ENCODE assay signal across 24 mouse cellular contexts in genomic region chr13:23483153-23483552, GRCm38 (mm10). TPM values are rescaled to one million over a fixed set of nuclear protein-coding genes. Genes with fewer than 3 reads are reported as not detected.
DNase-seq lines count a peak whose midpoint lies in the region; ATAC-seq and TF ChIP-seq lines count a peak whose summit lies in the region.
"Had no signal": no experiment of that assay in that cellular context is flagged by ENCODE, and none has a peak within 500 bp of the region (broad histone marks: within the 10 kb centered on the region; RNA-seq: fewer than 3 reads in every experiment).

No protein-coding gene starts in this region.

- no peak overlapping the region for H3K9ac ChIP-seq in CH12.LX (ENCODE audit: insufficient read depth, low read depth)
- H3K9ac ChIP-seq: embryonic facial prominence, embryonic 12.5 days; forebrain, embryonic 13.5 days; forebrain, embryonic 15.5 days; forebrain, postnatal 0 days had no signal

- dilution Hi-C loops in CH12.LX (cut with MboI; ENCODE audit: extremely low pct_ligation_motif_present, extremely low pct_unique_long_range_greater_than_20kb, low sequenced_read_pairs) = no loop called here

- no peak overlapping the region for H3K27ac ChIP-seq in CH12.LX (ENCODE audit: insufficient read depth, low read depth)
- no peak overlapping the region for H3K27ac ChIP-seq in thymus, adult 2 months (ENCODE audit: control insufficient read depth, insufficient read depth, low read length)
- H3K27ac ChIP-seq: embryonic facial prominence, embryonic 10.5 days; embryonic facial prominence, embryonic 12.5 days; forebrain, embryonic 13.5 days; forebrain, embryonic 15.5 days had no signal

- H3K4me3 ChIP-seq in CH12.LX (replicated peaks in 1 of 3; ENCODE audit: low read depth in 2 of 3, low read length in 2 of 3, poor library complexity in 1 of 3) = no peak overlapping the region
- H3K4me3 ChIP-seq in thymus, adult 2 months (ENCODE audit: control insufficient read depth, insufficient read depth, low read length) = no peak overlapping the region
- H3K4me3 ChIP-seq: embryonic facial prominence, embryonic 10.5 days; embryonic facial prominence, embryonic 12.5 days; forebrain, embryonic 13.5 days; forebrain, embryonic 15.5 days had no signal

- H3K36me3 ChIP-seq in CH12.LX (replicated peaks in 1 of 2; ENCODE audit: control insufficient read depth in 1 of 2, insufficient read depth in 1 of 2, low read length in 1 of 2) = peaks cover 7 to 58% of the 10 kb centered on the region in 2 experiments
- H3K36me3 ChIP-seq in thymus, adult 2 months (ENCODE audit: control insufficient read depth, insufficient read depth, low read length) = no peaks in the 10 kb centered on the region
- H3K36me3 ChIP-seq: embryonic facial prominence, embryonic 10.5 days; embryonic facial prominence, embryonic 12.5 days; forebrain, embryonic 15.5 days had no signal

- peak; percentile 27 for DNase-seq in A20 (ENCODE audit: low read depth, low spot score)
- peak; percentile 33 for DNase-seq in CH12.LX (ENCODE audit: extremely low read depth)
- DNase-seq in right cerebral cortex, adult 2 months (ENCODE audit: low spot score in 2 of 2) = no peak
- no peak for DNase-seq in kidney, postnatal 25 days
- DNase-seq in thymus, adult 2 months = no peak
- DNase-seq: adrenal gland, adult 8-10 months; adrenal gland, postnatal 14 days; adrenal gland, postnatal 36 days; B cell, adult 2 months; cerebellum, adult 11-12 months; cerebellum, adult 2 months; cerebellum, adult 9-10 months; cerebellum, postnatal 10 days; cerebellum, postnatal 25 days; forebrain, postnatal 0 days had no signal

- in situ Hi-C loops in CH12.LX (cut with MboI; ENCODE audit: low pct_ligation_motif_present, low pct_unique_long_range_greater_than_20kb, low sequenced_read_pairs) = no loop called here

- no peak for TF ChIP-seq RAD21 in CH12.LX (IDR thresholded peaks at IDR 0.05; ENCODE audit: low read depth, low read length)

- no peaks in the 10 kb centered on the region for H3K27me3 ChIP-seq in CH12.LX (replicated peaks)
- no peaks in the 10 kb centered on the region for H3K27me3 ChIP-seq in thymus, adult 2 months (ENCODE audit: control insufficient read depth, insufficient read depth, low read length)
- H3K27me3 ChIP-seq: embryonic facial prominence, embryonic 12.5 days; forebrain, embryonic 13.5 days; forebrain, embryonic 15.5 days had no signal

- ATAC-seq in granulocyte monocyte progenitor cell, adult 5-6 weeks (replicated peaks; ENCODE audit: poor library complexity, severe bottlenecking) = peak; percentile 63
- ATAC-seq: activated CD4-positive, CD25-positive, alpha-beta regulatory T cell, adult 4 months; CD4-positive, CD25-positive, alpha-beta regulatory T cell, adult 4 months; forebrain, embryonic 13.5 days; forebrain, embryonic 15.5 days; forebrain, postnatal 0 days; Patski had no signal

- no peak for TF ChIP-seq POLR2A in CH12.LX (IDR thresholded peaks at IDR 0.05; ENCODE audit: low read depth, low read length)
- TF ChIP-seq POLR2A in thymus, adult 2 months (IDR thresholded peaks at IDR 0.05; ENCODE audit: control insufficient read depth, extremely low read depth, insufficient read depth, low read length, poor library complexity) = no peak

- TF ChIP-seq CTCF in CH12.LX (conservative IDR thresholded peaks at IDR 0.05 in 1 of 2, IDR thresholded peaks at IDR 0.05 in 1 of 2; ENCODE audit: low read depth in 2 of 2, low read length in 2 of 2) = no peak
- TF ChIP-seq CTCF in thymus, adult 2 months (IDR thresholded peaks at IDR 0.05; ENCODE audit: borderline replicate concordance, control insufficient read depth, extremely low read depth, insufficient read depth, low read length, poor library complexity) = no peak

- H3K9me3 ChIP-seq in CH12.LX (replicated peaks; ENCODE audit: low read length) = no peaks in the 10 kb centered on the region
- H3K9me3 ChIP-seq: embryonic facial prominence, embryonic 10.5 days; embryonic facial prominence, embryonic 12.5 days; forebrain, embryonic 13.5 days; forebrain, embryonic 15.5 days had no signal

- no peak overlapping the region; the same call in 1 of the 2 replicates for H3K4me2 ChIP-seq in CH12.LX (ENCODE audit: insufficient read depth, low read depth, poor library complexity, severe bottlenecking)
- H3K4me2 ChIP-seq: embryonic facial prominence, embryonic 12.5 days; forebrain, embryonic 13.5 days; forebrain, embryonic 15.5 days had no signal

- 79% methylated on average over 2 of the region's 2 CpGs for WGBS in thymus, adult 2 months

- no peak for TF ChIP-seq EP300 in CH12.LX (IDR thresholded peaks at IDR 0.05; ENCODE audit: low read length)

- no peaks in the 10 kb centered on the region for H3K79me2 ChIP-seq in CH12.LX (replicated peaks; ENCODE audit: control insufficient read depth, extremely low read depth, insufficient read depth, poor library complexity, severe bottlenecking)

- H3K4me1 ChIP-seq in CH12.LX (ENCODE audit: control insufficient read depth in 1 of 2, insufficient read depth in 2 of 2) = peaks cover 9 to 22% of the 10 kb centered on the region in 2 experiments
- H3K4me1 ChIP-seq in thymus, adult 2 months (replicated peaks; ENCODE audit: control insufficient read depth, insufficient read depth, low read length) = 0 out of 2 replicates have a peak, but pooled peaks cover 1% of the 10 kb centered on the region
- H3K4me1 ChIP-seq: forebrain, embryonic 13.5 days; forebrain, embryonic 15.5 days had no signal

TF ChIP-seq in CH12.LX, 34 proteins besides CTCF, POLR2A, EP300 and RAD21:
- TF ChIP-seq JUND (conservative IDR thresholded peaks at IDR 0.05; ENCODE audit: low read depth, low read length) = no peak
- no peak for TF ChIP-seq SMC3 (IDR thresholded peaks at IDR 0.05; ENCODE audit: low read depth, low read length)
- TF ChIP-seq ELF1 (IDR thresholded peaks at IDR 0.05; ENCODE audit: low read depth, low read length) = 0 out of 2 replicates have a peak, but pooled peaks have one; percentile 17

RNA-seq across cellular contexts. Expression of gene Btn2a2, which starts 5.5 kb away (rescaled TPM):
- total RNA-seq in CH12.LX (2012; rRNA removed) (1.1 and 1.3 TPM in 2 replicates), CH12.LX (2014; rRNA removed) (1.2 and 1.3 TPM in 2 replicates)
- polyA plus RNA-seq in CH12.LX (2012; ENCODE audit: insufficient read length, low read depth) = 2.1 and 2.8 TPM in 2 replicates
- total RNA-seq in granulocyte monocyte progenitor cell, adult 5-6 weeks (2014; fragmentation: Nextera tagmentation) = not detected in 2 replicates
- total RNA-seq in granulocyte monocyte progenitor cell, adult 5-6 weeks (2017) = not detected in 2 replicates
- polyA plus RNA-seq in thymus, adult 2 months (2012; rRNA removed) = 0.23 and 0.27 TPM in 2 replicates
- total RNA-seq: adrenal gland, adult 18-20 months; adrenal gland, adult 8-10 months; adrenal gland, postnatal 14 days; adrenal gland, postnatal 36 days; forebrain, postnatal 0 days had no signal
- polyA plus RNA-seq: activated CD4-positive, CD25-positive, alpha-beta regulatory T cell, adult 4 months; CD4-positive, CD25-positive, alpha-beta regulatory T cell, adult 4 months; forebrain, embryonic 15.5 days; forebrain, postnatal 0 days had no signal

RNA-seq across cellular contexts. Expression of gene Btn1a1, which starts 17.5 kb away (rescaled TPM):
- total RNA-seq in CH12.LX (2012; rRNA removed) = 0.38 and 0.51 TPM in 2 replicates
- 0.20 TPM in 2 replicates for total RNA-seq in CH12.LX (2014; rRNA removed)
- 0.08 and 0.21 TPM in 2 replicates for polyA plus RNA-seq in CH12.LX (2012; ENCODE audit: insufficient read length, low read depth)
- not detected in 2 replicates for total RNA-seq in granulocyte monocyte progenitor cell, adult 5-6 weeks (2014; fragmentation: Nextera tagmentation)
- total RNA-seq in granulocyte monocyte progenitor cell, adult 5-6 weeks (2017) = not detected in 2 replicates
- polyA plus RNA-seq in thymus, adult 2 months (2012; rRNA removed) = 0.05 and 0.15 TPM in 2 replicates
- total RNA-seq: adrenal gland, adult 8-10 months; adrenal gland, postnatal 36 days had no signal
- polyA plus RNA-seq: activated CD4-positive, CD25-positive, alpha-beta regulatory T cell, adult 4 months; CD4-positive, CD25-positive, alpha-beta regulatory T cell, adult 4 months; forebrain, embryonic 13.5 days had no signal

RNA-seq across cellular contexts. Expression of gene Hist1h4h, which starts 47.7 kb away (rescaled TPM):
- total RNA-seq in CH12.LX (2012; rRNA removed) (4,350 and 4,957 TPM in 2 replicates), CH12.LX (2014; rRNA removed) (14.0 and 19.4 TPM in 2 replicates)
- 3.4 and 5.5 TPM in 2 replicates for polyA plus RNA-seq in CH12.LX (2012; ENCODE audit: insufficient read length, low read depth)
- total RNA-seq in granulocyte monocyte progenitor cell, adult 5-6 weeks (2014; fragmentation: Nextera tagmentation) = 19.7 and 101 TPM in 2 replicates
- 1,184 and 1,507 TPM in 2 replicates for total RNA-seq in granulocyte monocyte progenitor cell, adult 5-6 weeks (2017)
- polyA plus RNA-seq in thymus, adult 2 months (2012; rRNA removed) = 150 and 182 TPM in 2 replicates

RNA-seq across cellular contexts. Expression of gene Hist1h2af, which starts 50.6 kb away (rescaled TPM):
- total RNA-seq in CH12.LX (2012; rRNA removed) (824 and 932 TPM in 2 replicates), CH12.LX (2014; rRNA removed) (45.2 and 57.1 TPM in 2 replicates)
- polyA plus RNA-seq in CH12.LX (2012; ENCODE audit: insufficient read length, low read depth) = 68.6 and 97.0 TPM in 2 replicates
- total RNA-seq in granulocyte monocyte progenitor cell, adult 5-6 weeks (2014; fragmentation: Nextera tagmentation) = 23.5 TPM in 1 of 2 replicates, not detected in the other
- 2,010 and 2,453 TPM in 2 replicates for total RNA-seq in granulocyte monocyte progenitor cell, adult 5-6 weeks (2017)
- 4,070 and 5,945 TPM in 2 replicates for polyA plus RNA-seq in thymus, adult 2 months (2012; rRNA removed)
- polyA plus RNA-seq: activated CD4-positive, CD25-positive, alpha-beta regulatory T cell, adult 4 months; forebrain, postnatal 0 days had no signal

RNA-seq across cellular contexts. Expression of gene Hist1h3g, which starts 52.1 kb away (rescaled TPM):
- 608 and 749 TPM in 2 replicates for total RNA-seq in CH12.LX (2012; rRNA removed)
- total RNA-seq in CH12.LX (2014; rRNA removed) = 50.1 and 75.3 TPM in 2 replicates
- 3.4 and 3.6 TPM in 2 replicates for polyA plus RNA-seq in CH12.LX (2012; ENCODE audit: insufficient read length, low read depth)
- total RNA-seq in granulocyte monocyte progenitor cell, adult 5-6 weeks (2014; fragmentation: Nextera tagmentation) = 60.4 and 108 TPM in 2 replicates
- 191 and 281 TPM in 2 replicates for total RNA-seq in granulocyte monocyte progenitor cell, adult 5-6 weeks (2017)
- polyA plus RNA-seq in thymus, adult 2 months (2012; rRNA removed) = 496 and 661 TPM in 2 replicates
- polyA plus RNA-seq: CD4-positive, CD25-positive, alpha-beta regulatory T cell, adult 4 months; cerebellum, adult 2 months had no signal

Comparison
In these comparisons a context has a peak if more than half of its experiments do, and no peak if none do; other contexts are left out.
1. DNase-seq: peak in A20 (single experiment) and CH12.LX (single experiment); none in right cerebral cortex, adult 2 months (0 of 2), kidney, postnatal 25 days (0 of 2) and thymus, adult 2 months (single experiment).